Mouse (Mus musculus): Measurements from ENCODE around the gene Ak2.

- TF ChIP-seq CTCF (IDR thresholded peaks at IDR 0.05; ENCODE audit: low read depth) (no peak), EP300 (optimal IDR thresholded peaks at IDR 0.05) (no peak)
Observed at GRCm38 (mm10) chr4:128974677-128975076, 17.1 kb upstream of the Ak2 start.

Measured in stomach, postnatal 0 days (tissue).